ENCODE assay signal across 9 mouse cellular contexts in the genomic region with DNA sequence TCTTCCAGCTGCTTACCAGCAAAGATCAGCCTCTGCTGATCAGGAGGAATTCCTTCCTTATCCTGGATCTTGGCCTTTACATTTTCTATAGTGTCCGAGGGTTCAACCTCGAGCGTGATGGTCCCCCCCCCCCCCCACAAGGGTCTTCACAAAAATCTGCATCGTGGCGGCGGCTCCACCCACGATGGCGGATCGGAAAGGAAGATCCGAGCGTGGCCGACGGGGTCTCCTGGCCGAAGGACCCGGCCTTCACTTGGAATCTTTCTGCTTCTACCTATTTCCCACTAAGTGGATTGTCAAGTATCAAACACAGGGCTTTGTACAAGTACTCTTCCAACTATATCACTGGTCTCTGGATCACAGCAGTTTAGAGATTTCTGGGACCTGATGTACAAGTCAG. TPM values are rescaled to one million over a fixed set of nuclear protein-coding genes. Genes with fewer than 3 reads are reported as not detected.
DNase-seq lines count a peak whose midpoint lies in the region; ATAC-seq lines count a peak whose summit lies in the region.
"Had no signal": no experiment of that assay in that cellular context is flagged by ENCODE, and none has a peak within 500 bp of the region (broad histone marks: within the 10 kb centered on the region; RNA-seq: fewer than 3 reads in every experiment).

No protein-coding gene starts in this region.

- peak; percentile 46; the same call in 1 of the 2 replicates for ATAC-seq in common myeloid progenitor, adult 5-6 weeks (replicated peaks; ENCODE audit: low read depth, poor library complexity, severe bottlenecking)
- peak; percentile 60 for ATAC-seq in erythroblast, adult 5-6 weeks (replicated peaks; ENCODE audit: low FRiP score, poor library complexity, severe bottlenecking)
- peak; percentile 67; the same call in 1 of the 2 replicates for ATAC-seq in granulocyte monocyte progenitor cell, adult 5-6 weeks (replicated peaks; ENCODE audit: poor library complexity, severe bottlenecking)
- ATAC-seq in hematopoietic stem cell, adult 5-6 weeks (replicated peaks in 1 of 2; ENCODE audit: insufficient read depth in 1 of 2, low FRiP score in 2 of 2, low TSS enrichment in 1 of 2, low read depth in 1 of 2, poor library complexity in 2 of 2, severe bottlenecking in 2 of 2): peak; percentile 42 to 49; a peak in 2 of 4 replicates
- ATAC-seq in megakaryocyte, adult 5-6 weeks (ENCODE audit: poor library complexity, severe bottlenecking): peak; percentile 80
- peak; percentile 43; the same call in 1 of the 2 replicates for ATAC-seq in megakaryocyte progenitor cell, adult 5-6 weeks (replicated peaks; ENCODE audit: poor library complexity)
- peak; percentile 67; the same call in 1 of the 2 replicates for ATAC-seq in neutrophil, adult 5-6 weeks (ENCODE audit: extremely low read depth, insufficient number of reproducible peaks, low FRiP score, poor library complexity, severe bottlenecking)

- DNase-seq in heart, adult 11 months: peak; percentile 60

RNA-seq across cellular contexts. Expression of a gene that starts 10.0 kb away (rescaled TPM):
- 63.4 and 74.0 TPM in 2 replicates for total RNA-seq in common myeloid progenitor, adult 5-6 weeks (2017)
- 25.9 and 29.0 TPM in 2 replicates for total RNA-seq in erythroblast, adult 5-6 weeks (2015; ENCODE audit: low replicate concordance)
- 44.0 and 45.0 TPM in 2 replicates for total RNA-seq in erythroblast, adult 5-6 weeks (2017; ENCODE audit: low replicate concordance)
- total RNA-seq in granulocyte monocyte progenitor cell, adult 5-6 weeks (2014; fragmentation: Nextera tagmentation): 73.8 and 74.6 TPM in 2 replicates
- total RNA-seq in granulocyte monocyte progenitor cell, adult 5-6 weeks (2017): 72.6 and 77.3 TPM in 2 replicates
- total RNA-seq in hematopoietic stem cell, adult 5-6 weeks (2017): 55.8 and 56.8 TPM in 2 replicates
- total RNA-seq in megakaryocyte, adult 5-6 weeks (2015): 52.6 and 58.1 TPM in 2 replicates
- total RNA-seq in megakaryocyte, adult 5-6 weeks (2017): 74.0 and 75.1 TPM in 2 replicates
- 59.5 and 62.3 TPM in 2 replicates for total RNA-seq in megakaryocyte progenitor cell, adult 5-6 weeks (2015)
- total RNA-seq in megakaryocyte progenitor cell, adult 5-6 weeks (2017): 73.7 and 77.4 TPM in 2 replicates
- 24.4 and 29.1 TPM in 2 replicates for total RNA-seq in neutrophil, adult 5-6 weeks (2017)

RNA-seq across cellular contexts. Expression of a gene that starts 28.0 kb away (rescaled TPM):
- total RNA-seq in common myeloid progenitor, adult 5-6 weeks (2017): 54.8 and 65.4 TPM in 2 replicates
- total RNA-seq in erythroblast, adult 5-6 weeks (2015; ENCODE audit: low replicate concordance): 9.4 and 29.2 TPM in 2 replicates
- total RNA-seq in erythroblast, adult 5-6 weeks (2017; ENCODE audit: low replicate concordance): 11.8 and 12.0 TPM in 2 replicates
- 69.6 and 84.6 TPM in 2 replicates for total RNA-seq in granulocyte monocyte progenitor cell, adult 5-6 weeks (2014; fragmentation: Nextera tagmentation)
- 79.5 and 106 TPM in 2 replicates for total RNA-seq in granulocyte monocyte progenitor cell, adult 5-6 weeks (2017)
- 49.0 and 49.4 TPM in 2 replicates for total RNA-seq in hematopoietic stem cell, adult 5-6 weeks (2017)
- 76.7 and 81.9 TPM in 2 replicates for total RNA-seq in megakaryocyte, adult 5-6 weeks (2015)
- total RNA-seq in megakaryocyte, adult 5-6 weeks (2017): 71.7 and 77.0 TPM in 2 replicates
- total RNA-seq in megakaryocyte progenitor cell, adult 5-6 weeks (2015): 92.8 and 93.6 TPM in 2 replicates
- total RNA-seq in megakaryocyte progenitor cell, adult 5-6 weeks (2017): 78.9 and 88.4 TPM in 2 replicates
- total RNA-seq in neutrophil, adult 5-6 weeks (2017): 2.5 and 2.7 TPM in 2 replicates
- total RNA-seq: G1E had no signal

RNA-seq across cellular contexts. Expression of a gene that starts 51.0 kb away (rescaled TPM):
- total RNA-seq in common myeloid progenitor, adult 5-6 weeks (2017): 55.1 and 65.2 TPM in 2 replicates
- total RNA-seq in erythroblast, adult 5-6 weeks (2015; ENCODE audit: low replicate concordance): 13.8 and 14.0 TPM in 2 replicates
- 27.9 and 33.1 TPM in 2 replicates for total RNA-seq in erythroblast, adult 5-6 weeks (2017; ENCODE audit: low replicate concordance)
- total RNA-seq in granulocyte monocyte progenitor cell, adult 5-6 weeks (2014; fragmentation: Nextera tagmentation): 27.0 and 30.8 TPM in 2 replicates
- 42.0 and 45.4 TPM in 2 replicates for total RNA-seq in granulocyte monocyte progenitor cell, adult 5-6 weeks (2017)
- total RNA-seq in hematopoietic stem cell, adult 5-6 weeks (2017): 50.0 and 52.4 TPM in 2 replicates
- total RNA-seq in megakaryocyte, adult 5-6 weeks (2015): 52.3 and 56.4 TPM in 2 replicates
- total RNA-seq in megakaryocyte, adult 5-6 weeks (2017): 55.9 and 56.6 TPM in 2 replicates
- 43.0 and 47.1 TPM in 2 replicates for total RNA-seq in megakaryocyte progenitor cell, adult 5-6 weeks (2015)
- 41.0 and 46.7 TPM in 2 replicates for total RNA-seq in megakaryocyte progenitor cell, adult 5-6 weeks (2017)
- total RNA-seq in neutrophil, adult 5-6 weeks (2017): 51.2 and 67.6 TPM in 2 replicates

Comparison
In these comparisons a context has a peak if more than half of its experiments do, and no peak if none do; other contexts are left out.
1. Peak in every context shown above with its lines: DNase-seq and ATAC-seq.